Mouse (Mus musculus) stomach, embryonic 16.5 days (tissue): ENCODE data around the gene Abhd12. TPM values are rescaled to one million over a fixed set of nuclear protein-coding genes. Genes with fewer than 3 reads are reported as not detected.

Source experiments
- ATAC-seq: fragments of 200-750 bp; cut with Nextera tagmentation; 2 replicates; pipeline ENCODE4 v1.8.0; 2017; ENCODE audit warnings: moderate number of reproducible peaks, moderate TSS enrichment; ENCODE audit not compliant: insufficient read depth, low FRiP score
- H3K27ac ChIP-seq: fragments of 300-500 bp; sonication (generic); 2 replicates; pipeline ENCODE4 v1.5.1; 2014; ENCODE audit warnings: low read length
- H3K27me3 ChIP-seq: fragments of 300-500 bp; sonication (generic); 2 replicates; pipeline ENCODE4 v1.6.1; 2014; ENCODE audit warnings: low read length, control low read depth, mixed read lengths; ENCODE audit not compliant: control insufficient read depth, insufficient read depth
- H3K36me3 ChIP-seq: fragments of 300-500 bp; sonication (generic); 2 replicates; pipeline ENCODE4 v1.6.1; 2014; ENCODE audit warnings: low read length; ENCODE audit not compliant: control insufficient read depth, insufficient read depth
- H3K4me1 ChIP-seq: fragments of 300-500 bp; sonication (generic); 2 replicates; pipeline ENCODE4 v1.6.1; 2014; ENCODE audit warnings: low read length, control low read depth, mixed read lengths; ENCODE audit not compliant: control insufficient read depth, insufficient read depth
- H3K4me2 ChIP-seq: fragments of 300-500 bp; sonication (generic); 2 replicates; pipeline ENCODE4 v1.6.1; 2014; ENCODE audit warnings: low read depth, low read length, mixed read lengths
- H3K4me3 ChIP-seq: fragments of 300-500 bp; sonication (generic); replicated peaks from 2 replicates; pipeline ENCODE4 v1.5.1; 2014; ENCODE audit warnings: mild to moderate bottlenecking, low read length
- H3K9ac ChIP-seq: fragments of 300-500 bp; sonication (generic); 2 replicates; pipeline ENCODE4 v1.6.1; 2014; ENCODE audit warnings: low read length
- H3K9me3 ChIP-seq: fragments of 300-500 bp; sonication (generic); replicated peaks from 2 replicates; pipeline ENCODE4 v1.6.1; 2016; ENCODE audit warnings: low read length, control low read depth; ENCODE audit not compliant: control insufficient read depth
- WGBS: fragments of 180-500 bp; shearing (Covaris S2); extraction: QIAGEN DNeasy Blood & Tissue Kit; methylation state at CpG from one replicate; pipeline ENCODE4 v1.1.7; 2014; 5-methylcytosine and 5-hydroxymethylcytosine counted together
- polyA plus RNA-seq: library from polyadenylated mRNA; unstranded; fragments of >200 nt; fragmentation: Nextera tagmentation; extraction: Ambion mirVana; gene quantifications from 2 replicates; pipeline ENCODE4 v1.2.1, GENCODE M21; 2015

Gene Abhd12
- polyA plus RNA-seq, 1 experiment from 2014 or later: 57.8 TPM

DNA sequence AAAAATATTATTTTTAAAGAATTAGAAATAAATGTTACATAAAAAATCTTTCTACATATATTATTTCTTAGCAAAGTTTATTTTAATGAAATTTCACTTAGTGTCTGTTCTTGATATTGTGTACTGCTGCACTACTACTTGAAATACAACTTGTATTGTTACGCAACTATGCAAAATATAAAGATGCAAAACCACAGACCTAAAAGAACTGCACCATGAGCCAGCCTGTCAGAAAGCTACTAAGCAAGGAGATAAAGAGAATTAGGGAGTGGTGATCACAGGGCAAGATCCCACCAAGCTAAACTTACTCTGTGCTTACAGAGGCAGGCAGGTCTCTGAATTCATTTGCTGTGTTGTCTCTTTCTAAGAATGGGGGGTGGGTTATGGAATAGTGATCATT lies 29.3 kb downstream of the Abhd12 start:
- no peak for ATAC-seq
- Histone ChIP-seq H3K27me3 (no peaks in the 10 kb centered on the region), H3K27ac (no peak overlapping the region), H3K4me1 (no peaks in the 10 kb centered on the region; the same call in 1 of the 2 replicates), H3K4me3 (no peak overlapping the region), H3K4me2 (no peak overlapping the region), H3K9ac (no peak overlapping the region), H3K9me3 (no peaks in the 10 kb centered on the region), H3K36me3 (no peaks in the 10 kb centered on the region)
- WGBS: 97% methylated on average over 1 of the region's 1 CpGs

DNA sequence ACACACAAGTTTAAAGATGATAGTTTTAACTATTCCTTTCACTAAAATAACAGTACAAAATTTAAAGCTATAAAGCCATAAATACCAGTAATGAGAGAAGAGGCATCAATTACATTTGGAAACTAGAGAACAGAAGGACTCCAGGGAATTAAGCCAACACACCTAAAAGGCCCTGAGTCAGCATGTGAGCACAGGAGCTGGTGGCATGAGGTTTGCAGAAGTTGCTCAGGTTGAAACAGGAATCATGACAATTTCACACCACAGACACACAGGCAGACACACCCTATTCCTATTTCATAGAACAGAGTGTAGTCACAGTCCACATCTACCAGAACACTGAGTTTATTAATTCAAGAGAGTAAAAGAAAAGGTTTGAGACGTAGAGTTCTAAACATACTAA lies 30.0 kb downstream of the Abhd12 start:
- Histone ChIP-seq H3K4me1 (no peaks in the 10 kb centered on the region; the same call in 1 of the 2 replicates), H3K4me3 (no peak overlapping the region), H3K36me3 (no peaks in the 10 kb centered on the region), H3K27me3 (no peaks in the 10 kb centered on the region), H3K4me2 (no peak overlapping the region), H3K27ac (no peak overlapping the region), H3K9ac (no peak overlapping the region), H3K9me3 (no peaks in the 10 kb centered on the region)
- no peak for ATAC-seq
- 76% methylated on average over 1 of the region's 1 CpGs for WGBS

DNA sequence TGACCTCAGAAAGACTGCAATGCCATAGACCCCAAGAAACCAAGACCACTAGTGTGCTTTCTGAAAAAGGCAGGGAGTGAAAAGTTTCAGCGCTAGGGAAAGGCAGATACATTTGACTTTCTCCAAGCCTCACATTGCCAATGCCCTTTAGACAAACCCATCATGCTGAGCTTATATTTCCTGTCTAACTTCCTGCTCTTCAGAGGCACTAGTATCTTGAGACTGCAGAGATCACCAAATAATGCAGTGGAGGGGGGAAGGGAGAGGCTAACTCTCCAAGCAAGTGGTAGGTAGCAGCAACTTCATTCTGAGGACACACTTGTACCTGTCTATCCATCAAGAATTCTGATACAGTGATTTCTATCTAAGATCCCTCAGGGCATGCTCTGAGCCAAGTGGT lies 35.1 kb downstream of the Abhd12 start:
- H3K9ac ChIP-seq: no peak overlapping the region
- ATAC-seq: no peak
- no peak overlapping the region for H3K27ac ChIP-seq
- H3K27me3 ChIP-seq: no peaks in the 10 kb centered on the region
- H3K4me2 ChIP-seq: no peak overlapping the region
- H3K4me1 ChIP-seq: no peaks in the 10 kb centered on the region; the same call in 1 of the 2 replicates
- H3K4me3 ChIP-seq: no peak overlapping the region
- no peaks in the 10 kb centered on the region for H3K9me3 ChIP-seq
- 81% methylated on average over 1 of the region's 1 CpGs for WGBS
- H3K36me3 ChIP-seq: no peaks in the 10 kb centered on the region

DNA sequence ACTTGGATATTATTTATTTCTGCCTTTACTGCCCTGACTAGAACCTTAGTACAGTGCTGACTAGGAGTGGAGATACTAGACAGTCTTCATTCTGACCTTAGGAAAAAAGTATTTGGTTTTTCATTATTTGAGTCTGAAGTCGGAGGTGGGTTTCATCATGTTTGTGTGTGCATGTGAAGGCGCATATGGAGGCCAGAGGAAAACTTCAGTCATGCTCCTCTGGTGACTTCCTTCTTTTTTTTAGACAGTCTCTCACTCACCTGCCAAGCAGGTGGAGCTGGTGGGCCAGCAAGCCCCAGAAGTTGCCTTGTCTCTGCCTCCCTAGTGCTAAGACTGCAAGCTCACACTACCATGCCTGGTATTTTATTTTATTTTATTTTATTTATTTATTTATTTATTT lies 37.5 kb downstream of the Abhd12 start:
- Histone ChIP-seq H3K4me1 (no peaks in the 10 kb centered on the region), H3K9me3 (no peaks in the 10 kb centered on the region), H3K36me3 (no peaks in the 10 kb centered on the region), H3K9ac (no peak overlapping the region), H3K27ac (no peak overlapping the region), H3K27me3 (no peaks in the 10 kb centered on the region), H3K4me3 (no peak overlapping the region), H3K4me2 (no peak overlapping the region)
- 93% methylated on average over 2 of the region's 2 CpGs for WGBS
- ATAC-seq: no peak

DNA sequence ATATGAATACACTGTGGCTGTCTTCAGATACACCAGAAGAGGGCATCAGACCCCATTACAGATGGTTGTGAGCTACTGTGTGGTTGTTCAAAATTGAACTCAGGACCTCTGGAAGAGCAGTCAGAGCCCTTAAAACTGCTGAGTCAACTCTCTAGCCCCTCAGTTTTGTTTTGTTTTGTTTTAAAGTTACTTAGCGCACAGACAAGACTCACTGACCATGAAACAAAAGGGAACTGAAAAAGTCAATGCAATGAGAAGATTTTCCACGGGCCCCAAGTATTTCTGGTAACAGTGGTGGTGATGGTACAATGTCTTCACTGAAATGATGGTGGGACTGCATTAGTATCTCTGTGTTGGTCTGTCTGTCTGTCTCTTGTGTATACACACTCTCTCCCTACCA lies 43.4 kb downstream of the Abhd12 start:
- H3K36me3 ChIP-seq: no peaks in the 10 kb centered on the region
- no peaks in the 10 kb centered on the region for H3K27me3 ChIP-seq
- H3K4me2 ChIP-seq: no peak overlapping the region
- H3K9ac ChIP-seq: no peak overlapping the region
- ATAC-seq: no peak
- H3K4me3 ChIP-seq: no peak overlapping the region
- no peaks in the 10 kb centered on the region for H3K4me1 ChIP-seq
- WGBS: 79% methylated on average over 2 of the region's 2 CpGs
- H3K27ac ChIP-seq: no peak overlapping the region
- no peaks in the 10 kb centered on the region for H3K9me3 ChIP-seq

DNA sequence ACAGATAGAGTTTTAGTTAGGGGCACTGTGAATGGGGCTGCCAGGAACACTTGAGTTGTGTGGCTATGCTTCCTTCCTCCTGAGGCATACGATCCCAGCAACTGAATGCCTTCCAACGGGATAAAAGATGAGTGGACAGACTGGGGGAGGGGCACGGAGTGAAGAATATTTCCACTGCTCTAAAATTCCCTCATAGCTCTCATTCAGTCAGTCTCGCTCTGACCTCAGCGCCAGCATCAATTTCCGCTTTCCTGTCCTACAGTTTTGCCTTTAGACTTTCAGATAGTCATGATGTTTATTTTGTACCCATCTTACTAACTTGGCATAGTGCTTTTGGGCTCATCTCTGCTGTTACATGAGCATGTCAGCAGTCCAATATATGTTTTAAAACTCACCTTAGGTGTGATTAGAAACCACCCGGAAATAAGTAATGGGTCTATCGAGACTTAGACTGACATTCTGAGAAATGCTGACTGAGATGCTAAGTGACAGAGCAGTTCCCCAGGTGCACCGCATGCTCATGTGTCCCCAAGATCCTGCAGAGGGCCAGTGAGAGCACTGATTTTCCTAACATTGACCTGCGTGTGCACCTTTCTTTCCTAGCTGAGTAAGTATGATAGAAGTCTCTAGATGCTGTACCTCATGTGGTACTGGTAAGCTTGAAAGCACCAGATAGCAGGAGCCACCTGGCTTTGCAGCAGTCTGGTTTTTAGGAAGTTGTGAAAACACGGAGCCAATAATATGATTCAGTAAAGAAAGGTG lies 44.7 kb downstream of the Abhd12 start:
- H3K9me3 ChIP-seq: no peaks in the 10 kb centered on the region
- H3K4me2 ChIP-seq: no peak overlapping the region
- no peaks in the 10 kb centered on the region for H3K4me1 ChIP-seq
- H3K27me3 ChIP-seq: no peaks in the 10 kb centered on the region
- no peak for ATAC-seq
- no peak overlapping the region for H3K27ac ChIP-seq
- no peak overlapping the region for H3K4me3 ChIP-seq
- no peaks in the 10 kb centered on the region for H3K36me3 ChIP-seq
- H3K9ac ChIP-seq: no peak overlapping the region
- WGBS: 76% methylated on average over 11 of the region's 11 CpGs

DNA sequence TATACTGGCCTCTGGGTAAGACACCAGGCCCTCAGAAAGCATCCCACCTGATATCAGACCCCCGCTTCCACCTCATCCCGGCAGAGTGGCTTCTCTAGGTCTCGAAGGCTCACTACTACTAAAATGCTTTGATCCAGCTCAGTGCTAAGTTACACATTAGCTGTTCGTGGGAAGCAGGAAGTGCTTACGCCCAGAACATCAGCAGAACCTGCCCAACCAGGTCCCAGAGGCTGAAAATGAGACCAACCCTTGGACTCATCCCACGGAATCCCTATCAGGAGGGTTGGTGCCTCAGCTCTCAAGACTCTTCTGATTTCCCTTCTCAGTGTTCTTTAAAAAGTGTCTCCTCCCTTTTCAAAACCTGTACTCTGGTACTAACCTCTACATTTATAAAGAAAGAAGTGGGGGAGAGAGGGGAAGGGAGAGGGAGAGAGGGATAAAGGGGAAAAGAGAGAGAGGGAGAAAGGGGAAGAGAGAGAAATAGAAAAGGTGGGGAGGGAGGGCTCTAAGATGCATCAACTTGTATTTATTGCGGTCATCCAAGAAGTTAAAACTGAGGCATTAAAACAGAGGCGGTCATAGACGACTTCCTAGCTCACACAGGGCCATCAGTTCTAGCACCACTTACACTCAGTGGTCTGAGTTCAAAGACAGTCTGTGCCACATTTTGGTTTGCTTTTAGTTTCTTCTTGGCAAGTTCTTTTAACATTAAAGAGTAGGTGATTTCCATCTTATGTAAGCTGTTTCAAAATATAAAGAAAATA lies 45.6 kb downstream of the Abhd12 start:
- Histone ChIP-seq H3K4me2 (no peak overlapping the region), H3K4me3 (no peak overlapping the region), H3K36me3 (no peaks in the 10 kb centered on the region), H3K27ac (peak overlapping the region; percentile 21), H3K9me3 (no peaks in the 10 kb centered on the region), H3K9ac (no peak overlapping the region), H3K27me3 (no peaks in the 10 kb centered on the region), H3K4me1 (no peaks in the 10 kb centered on the region)
- ATAC-seq: no peak; the same call in 1 of the 2 replicates
- 67% methylated on average over 9 of the region's 9 CpGs for WGBS

DNA sequence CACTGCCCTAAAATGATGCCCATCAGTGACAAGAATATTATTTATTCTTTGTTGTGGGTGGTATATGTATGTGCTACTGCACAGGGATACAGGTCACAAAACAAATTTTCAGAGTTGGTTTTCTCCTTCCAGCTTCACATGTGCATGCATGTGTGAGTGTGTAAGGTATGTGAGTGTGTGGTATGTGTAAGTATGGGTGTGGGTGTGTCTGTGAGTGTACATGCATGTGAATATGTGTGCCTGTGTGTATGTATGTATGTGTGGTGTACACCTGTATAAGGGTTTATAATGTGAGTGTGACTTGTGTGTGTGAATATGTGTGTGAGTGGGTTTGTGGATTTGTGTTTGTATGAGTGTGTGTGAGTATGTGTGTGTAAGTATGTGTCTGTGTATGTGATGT lies 49.4 kb downstream of the Abhd12 start:
- Histone ChIP-seq H3K36me3 (no peaks in the 10 kb centered on the region), H3K4me1 (no peaks in the 10 kb centered on the region), H3K9me3 (no peaks in the 10 kb centered on the region), H3K4me2 (no peak overlapping the region), H3K9ac (no peak overlapping the region), H3K27me3 (no peaks in the 10 kb centered on the region), H3K4me3 (no peak overlapping the region), H3K27ac (no peak overlapping the region)
- ATAC-seq: no peak

DNA sequence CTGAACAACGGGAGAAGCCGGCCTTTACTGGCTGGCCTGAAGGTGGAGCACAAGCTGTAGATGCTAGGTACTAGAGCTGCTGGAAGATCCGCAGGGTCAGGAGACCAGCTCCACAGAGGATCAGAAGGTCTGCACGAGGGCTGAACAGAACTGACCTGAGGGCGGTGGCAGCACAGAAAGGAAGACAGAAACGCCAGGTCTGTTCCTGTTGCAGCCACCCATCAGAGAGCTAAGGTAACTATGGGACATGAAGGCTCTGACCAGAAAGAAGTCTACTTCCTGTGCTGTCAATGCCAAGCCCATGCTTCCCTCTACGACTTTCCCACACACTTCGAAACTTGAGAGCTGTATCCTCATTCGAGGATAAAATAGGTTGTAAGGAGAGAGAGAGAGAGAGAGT lies 53.3 kb downstream of the Abhd12 start:
- H3K9ac ChIP-seq: no peak overlapping the region
- peaks cover 4% of the 10 kb centered on the region; the same call in 1 of the 2 replicates for H3K4me1 ChIP-seq
- H3K27ac ChIP-seq: no peak overlapping the region
- WGBS: 71% methylated on average over 9 of the region's 9 CpGs
- no peak overlapping the region for H3K4me2 ChIP-seq
- no peaks in the 10 kb centered on the region for H3K36me3 ChIP-seq
- H3K9me3 ChIP-seq: no peaks in the 10 kb centered on the region
- ATAC-seq: no peak
- no peaks in the 10 kb centered on the region for H3K27me3 ChIP-seq
- no peak overlapping the region for H3K4me3 ChIP-seq
